Mouse (Mus musculus): Measurements from ENCODE around the gene Dnajc8.

- TF ChIP-seq POLR2A (IDR thresholded peaks at IDR 0.05; ENCODE audit: borderline replicate concordance, control insufficient read depth, low read depth, low read length) (no peak), CTCF (IDR thresholded peaks at IDR 0.05; ENCODE audit: control insufficient read depth, insufficient read depth, low read length) (no peak)
Measured at GRCm38 (mm10) chr4:132554221-132554620, 18.9 kb downstream of the Dnajc8 start.

Data from bone marrow, adult 2 months (tissue).